Mouse (Mus musculus): ENCODE data around the gene Zbtb37. TPM values are rescaled to one million over a fixed set of nuclear protein-coding genes. Genes with fewer than 3 reads are reported as not detected.
"Not testable (repeated sequence)": the region's sequence is repeated elsewhere in the genome, so short reads cannot be mapped to it uniquely, and the experiment has no call there.

Zbtb37 gene
- polyA plus RNA-seq, 1 experiment from 2014 or later, result 14.1 TPM

GRCm38 (mm10) chr1:160986881-160987635, 47.6 kb downstream of the Zbtb37 start:
- no peak overlapping the region for H3K4me3 ChIP-seq (replicated peaks)
- H3K4me2 ChIP-seq (replicated peaks), result no peak overlapping the region
- no peaks in the 10 kb centered on the region for H3K27me3 ChIP-seq
- no peaks in the 10 kb centered on the region for H3K4me1 ChIP-seq (replicated peaks)
- H3K9ac ChIP-seq (replicated peaks), result no peak overlapping the region
- WGBS, result 90% methylated on average over 17 of the region's 17 CpGs
- H3K9me3 ChIP-seq, result no peaks in the 10 kb centered on the region
- no peak overlapping the region for H3K27ac ChIP-seq
- no peaks in the 10 kb centered on the region for H3K36me3 ChIP-seq
- no peak for ATAC-seq

- no peak for ATAC-seq
- Histone ChIP-seq H3K36me3 (no peaks in the 10 kb centered on the region), H3K4me1 (replicated peaks) (no peaks in the 10 kb centered on the region), H3K27ac (no peak overlapping the region), H3K9me3 (no peaks in the 10 kb centered on the region), H3K4me2 (replicated peaks) (no peak overlapping the region), H3K9ac (replicated peaks) (no peak overlapping the region), H3K27me3 (no peaks in the 10 kb centered on the region), H3K4me3 (replicated peaks) (no peak overlapping the region)
- WGBS, result 87% methylated on average over 6 of the region's 6 CpGs
Measured at GRCm38 (mm10) chr1:160985477-160985876, 49.2 kb downstream of the Zbtb37 start.

- H3K4me1 ChIP-seq (replicated peaks); H3K27ac ChIP-seq; H3K9me3 ChIP-seq; H3K4me3 ChIP-seq (replicated peaks); H3K27me3 ChIP-seq; H3K36me3 ChIP-seq; H3K9ac ChIP-seq (replicated peaks); ATAC-seq; H3K4me2 ChIP-seq (replicated peaks): not testable (repeated sequence)
- 73% methylated on average over 1 of the region's 1 CpGs for WGBS
Measured at GRCm38 (mm10) chr1:160984731-160985130, 49.9 kb downstream of the Zbtb37 start.

- Histone ChIP-seq H3K4me1 (replicated peaks) (no peaks in the 10 kb centered on the region), H3K36me3 (no peaks in the 10 kb centered on the region), H3K4me2 (replicated peaks) (no peak overlapping the region), H3K9ac (replicated peaks) (no peak overlapping the region), H3K27me3 (no peaks in the 10 kb centered on the region), H3K27ac (no peak overlapping the region), H3K9me3 (no peaks in the 10 kb centered on the region), H3K4me3 (replicated peaks) (no peak overlapping the region)
- 88% methylated on average over 3 of the region's 3 CpGs for WGBS
- no peak for ATAC-seq
Measured at GRCm38 (mm10) chr1:160982887-160983286, 51.8 kb downstream of the Zbtb37 start.

- H3K4me1 ChIP-seq (replicated peaks), result no peaks in the 10 kb centered on the region
- no peaks in the 10 kb centered on the region for H3K9me3 ChIP-seq
- no peaks in the 10 kb centered on the region for H3K27me3 ChIP-seq
- no peak overlapping the region for H3K4me2 ChIP-seq (replicated peaks)
- 88% methylated on average over 4 of the region's 4 CpGs for WGBS
- no peak overlapping the region for H3K9ac ChIP-seq (replicated peaks)
- ATAC-seq, result no peak
- H3K27ac ChIP-seq, result no peak overlapping the region
- 0 out of 2 replicates have a peak, but pooled peaks cover under 1% of the 10 kb centered on the region for H3K36me3 ChIP-seq
- no peak overlapping the region for H3K4me3 ChIP-seq (replicated peaks)
Measured at GRCm38 (mm10) chr1:160981337-160981736, 53.3 kb downstream of the Zbtb37 start.

- WGBS, result 90% methylated on average over 8 of the region's 8 CpGs
- Histone ChIP-seq H3K4me2 (replicated peaks) (no peak overlapping the region), H3K4me3 (replicated peaks) (no peak overlapping the region)
Measured at GRCm38 (mm10) chr1:160980537-160981234, 54.0 kb downstream of the Zbtb37 start.

GRCm38 (mm10) chr1:160980021-160980420, 54.6 kb downstream of the Zbtb37 start:
- WGBS, result 86% methylated on average over 5 of the region's 5 CpGs
- Histone ChIP-seq H3K4me2 (replicated peaks) (no peak overlapping the region), H3K4me1 (replicated peaks) (no peaks in the 10 kb centered on the region), H3K36me3 (0 out of 2 replicates have a peak, but pooled peaks cover 9% of the 10 kb centered on the region), H3K27ac (no peak overlapping the region), H3K27me3 (no peaks in the 10 kb centered on the region), H3K9ac (replicated peaks) (no peak overlapping the region), H3K9me3 (no peaks in the 10 kb centered on the region), H3K4me3 (replicated peaks) (no peak overlapping the region)
- no peak for ATAC-seq

More at GRCm38 (mm10) chr1:160980537-160981234, 54.0 kb downstream of the Zbtb37 start:
- Histone ChIP-seq H3K9ac (replicated peaks) (no peak overlapping the region), H3K36me3 (0 out of 2 replicates have a peak, but pooled peaks cover 4% of the 10 kb centered on the region), H3K27ac (no peak overlapping the region), H3K9me3 (no peaks in the 10 kb centered on the region), H3K4me1 (replicated peaks) (no peaks in the 10 kb centered on the region), H3K27me3 (no peaks in the 10 kb centered on the region)
- ATAC-seq, result no peak

GRCm38 (mm10) chr1:160978071-160978735, 56.4 kb downstream of the Zbtb37 start, which contains the start of gene Serpinc1:
Gene Serpinc1 (plus strand): TSS chr1:160978585.
- H3K27me3 ChIP-seq, result no peaks in the 10 kb centered on the region
- peaks cover 16% of the 10 kb centered on the region; the same call in 1 of the 2 replicates for H3K36me3 ChIP-seq
- ATAC-seq, result no peak
- H3K9ac ChIP-seq (replicated peaks), result no peak within 1 kb of the TSS
- H3K9me3 ChIP-seq, result no peaks in the 10 kb centered on the region
- H3K4me1 ChIP-seq (replicated peaks), result no peaks in the 10 kb centered on the region
- H3K27ac ChIP-seq, result no peak within 1 kb of the TSS
- H3K4me3 ChIP-seq (replicated peaks), result no peak within 1 kb of the TSS
- no peak within 1 kb of the TSS for H3K4me2 ChIP-seq (replicated peaks)
- 95% methylated on average over 4 of the region's 4 CpGs for WGBS

GRCm38 (mm10) chr1:160968643-160969042, 66.0 kb downstream of the Zbtb37 start:
- H3K36me3 ChIP-seq, result peaks cover 58% of the 10 kb centered on the region

GRCm38 (mm10) chr1:160967268-160967667, 67.4 kb downstream of the Zbtb37 start:
- no peak overlapping the region for H3K4me2 ChIP-seq (replicated peaks)
- no peak overlapping the region for H3K9ac ChIP-seq (replicated peaks)
- H3K27me3 ChIP-seq, result no peaks in the 10 kb centered on the region
- no peaks in the 10 kb centered on the region for H3K9me3 ChIP-seq
- H3K27ac ChIP-seq, result no peak overlapping the region
- H3K4me3 ChIP-seq (replicated peaks), result no peak overlapping the region
- H3K4me1 ChIP-seq (replicated peaks), result no peaks in the 10 kb centered on the region
- H3K36me3 ChIP-seq, result peaks cover 70% of the 10 kb centered on the region
- no peak for ATAC-seq
- WGBS, result 98% methylated on average over 1 of the region's 1 CpGs

More at GRCm38 (mm10) chr1:160968643-160969042, 66.0 kb downstream of the Zbtb37 start:
- no peaks in the 10 kb centered on the region for H3K4me1 ChIP-seq (replicated peaks)
- H3K4me2 ChIP-seq (replicated peaks), result no peak overlapping the region
- WGBS, result 92% methylated on average over 5 of the region's 5 CpGs
- ATAC-seq, result no peak
- H3K9me3 ChIP-seq, result no peaks in the 10 kb centered on the region
- H3K27me3 ChIP-seq, result no peaks in the 10 kb centered on the region
- H3K9ac ChIP-seq (replicated peaks), result no peak overlapping the region
- H3K4me3 ChIP-seq (replicated peaks), result no peak overlapping the region
- H3K27ac ChIP-seq, result no peak overlapping the region

- Histone ChIP-seq H3K9me3 (no peaks in the 10 kb centered on the region), H3K27ac (no peak overlapping the region), H3K36me3 (peaks cover 76% of the 10 kb centered on the region), H3K27me3 (no peaks in the 10 kb centered on the region), H3K4me1 (replicated peaks) (no peaks in the 10 kb centered on the region), H3K9ac (replicated peaks) (no peak overlapping the region), H3K4me2 (replicated peaks) (no peak overlapping the region), H3K4me3 (replicated peaks) (no peak overlapping the region)
- 90% methylated on average over 7 of the region's 7 CpGs for WGBS
- no peak for ATAC-seq
Measured at GRCm38 (mm10) chr1:160963199-160963598, 71.5 kb downstream of the Zbtb37 start.
